Mouse (Mus musculus) right cerebral cortex, postnatal 14 days (tissue): ENCODE results near the gene Ntn5.
"Not testable (repeated sequence)": the region's sequence is repeated elsewhere in the genome, so short reads cannot be mapped to it uniquely, and the experiment has no call there.

Experiments used
- DNase-seq: peaks from one replicate; pipeline ENCODE4 v3.0.0; 2022

Ntn5 gene

DNA sequence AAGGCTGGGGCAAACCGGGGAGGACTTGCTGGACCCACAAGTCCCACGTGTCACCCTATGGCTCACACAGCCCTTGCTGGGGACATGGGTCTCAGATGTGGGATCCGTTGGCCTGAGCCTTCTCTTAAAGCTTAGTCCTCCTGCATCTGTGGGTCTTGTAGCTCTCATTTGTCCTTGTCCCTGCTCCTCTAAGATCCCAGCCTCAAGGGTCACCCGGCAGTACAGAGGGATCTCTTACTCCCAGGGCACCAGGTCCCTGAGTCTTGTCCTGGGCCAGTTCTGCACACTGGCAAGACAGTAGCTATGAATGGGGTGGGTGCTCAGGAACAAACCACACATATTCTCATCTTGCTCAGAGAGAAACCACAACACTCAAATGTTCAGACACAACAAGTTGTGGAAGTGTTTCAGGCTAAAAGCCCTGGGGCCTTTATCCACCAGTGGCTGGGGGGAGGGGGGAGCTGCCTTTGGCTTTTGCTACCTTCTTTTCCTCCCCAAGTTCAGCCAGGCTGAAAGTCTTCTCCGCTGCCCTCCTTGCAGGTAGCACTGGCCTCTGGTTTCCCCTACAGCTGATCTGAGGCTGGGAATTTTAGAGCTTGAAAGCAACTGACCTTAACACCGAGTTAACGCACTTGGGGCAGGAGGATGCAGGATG is at the start of gene Ntn5:
Gene Ntn5 (plus strand): TSS at position 627 of the 655 bp plus-strand sequence.
- DNase-seq = no peak

DNA sequence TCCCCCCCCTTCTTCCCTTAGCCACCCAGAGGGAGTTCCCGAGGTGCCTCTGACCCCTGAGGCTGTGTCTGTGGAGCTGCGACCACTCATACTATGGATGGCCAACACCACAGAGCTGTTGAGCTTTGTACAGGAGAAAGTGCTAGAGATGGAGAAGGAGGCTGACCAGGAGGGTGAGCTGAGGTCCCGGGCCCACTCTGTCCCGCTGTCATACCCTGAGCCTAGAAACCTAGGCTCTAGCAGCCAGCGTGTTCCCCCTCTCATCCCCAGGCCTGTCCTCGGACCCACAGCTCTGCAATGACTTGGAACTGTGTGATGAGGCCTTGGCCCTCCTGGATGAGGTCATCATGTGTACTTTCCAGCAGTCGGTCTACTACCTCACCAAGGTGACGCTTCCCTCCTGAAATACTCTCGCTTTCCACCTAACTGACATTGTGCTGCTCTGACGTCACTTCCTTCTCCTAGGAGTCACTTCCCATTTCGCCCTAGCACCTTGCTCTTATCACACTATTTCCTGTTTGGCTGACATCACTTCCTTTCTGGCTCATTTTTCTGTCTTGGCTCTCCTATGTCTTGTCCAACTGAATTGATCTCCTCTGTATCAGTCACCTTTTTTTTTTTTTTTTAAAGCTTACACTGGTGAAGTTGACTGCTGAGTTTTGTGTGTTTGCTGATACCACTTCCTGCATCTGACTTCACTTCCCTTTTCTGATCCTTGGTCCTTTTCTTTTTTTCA is 48.7 kb upstream of the Ntn5 start:
- no peak for DNase-seq

DNA sequence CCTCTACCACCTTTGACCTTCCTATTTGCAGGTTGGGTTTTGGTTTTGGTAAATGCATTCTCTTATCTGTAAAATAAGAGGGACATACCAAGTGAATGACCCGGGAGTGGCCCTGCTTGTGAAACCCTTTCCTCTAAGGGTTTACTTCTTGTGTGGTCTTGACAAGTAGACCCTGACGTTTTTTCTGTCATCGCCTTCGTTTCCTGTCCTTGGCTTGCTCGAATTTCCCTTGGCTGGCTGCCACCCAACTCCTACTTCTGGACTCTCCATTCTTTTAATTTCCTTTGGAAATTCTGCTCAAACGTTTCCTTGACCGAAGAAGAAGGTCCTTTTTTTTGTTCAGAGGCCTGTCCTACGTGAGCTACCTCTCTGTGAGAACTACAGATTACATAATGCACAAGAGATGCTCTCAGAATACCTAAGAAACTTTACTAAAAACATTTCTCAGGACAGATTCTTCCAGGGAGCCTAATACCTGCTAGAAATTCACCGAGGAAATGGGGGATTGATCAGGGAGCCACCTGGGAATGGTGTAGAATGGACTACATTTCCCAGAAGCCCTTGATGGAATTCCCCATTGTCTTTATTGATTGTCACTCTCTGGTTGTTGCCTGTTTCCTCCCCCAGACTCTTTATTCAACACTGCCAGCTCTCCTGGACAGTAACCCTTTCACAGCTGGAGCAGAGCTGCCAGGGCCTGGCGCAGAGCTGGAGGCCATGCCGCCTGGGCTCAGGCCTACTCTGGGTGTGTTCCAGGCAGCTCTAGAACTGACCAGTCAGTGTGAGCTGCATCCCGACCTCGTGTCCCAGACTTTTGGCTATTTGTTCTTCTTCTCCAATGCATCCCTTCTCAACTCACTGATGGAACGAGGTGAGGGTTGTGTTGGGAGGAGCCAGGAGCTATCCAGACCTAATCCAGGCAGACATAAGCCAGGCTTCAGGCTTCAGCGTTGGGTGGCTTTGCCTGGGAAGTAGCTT is 47.8 kb upstream of the Ntn5 start:
- DNase-seq = no peak

DNA sequence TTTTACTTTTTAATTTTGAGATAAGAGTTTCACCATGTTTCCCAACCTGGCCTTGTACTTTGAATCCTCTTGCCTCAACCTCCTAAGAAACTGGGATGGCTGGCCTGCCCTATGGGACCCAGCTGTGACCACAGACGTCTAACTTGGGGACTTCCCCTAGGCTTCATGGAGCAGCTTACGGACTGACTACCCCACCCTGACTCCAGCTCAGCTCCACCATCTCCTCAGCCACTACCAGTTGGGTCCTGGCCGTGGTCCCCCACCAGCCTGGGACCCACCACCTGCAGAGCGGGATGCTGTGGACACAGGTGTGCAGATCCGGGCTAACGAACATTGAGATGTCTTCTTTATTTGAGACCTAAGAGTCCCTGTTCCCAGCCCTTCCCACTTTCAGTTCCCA is 46.1 kb upstream of the Ntn5 start:
- no peak for DNase-seq

DNA sequence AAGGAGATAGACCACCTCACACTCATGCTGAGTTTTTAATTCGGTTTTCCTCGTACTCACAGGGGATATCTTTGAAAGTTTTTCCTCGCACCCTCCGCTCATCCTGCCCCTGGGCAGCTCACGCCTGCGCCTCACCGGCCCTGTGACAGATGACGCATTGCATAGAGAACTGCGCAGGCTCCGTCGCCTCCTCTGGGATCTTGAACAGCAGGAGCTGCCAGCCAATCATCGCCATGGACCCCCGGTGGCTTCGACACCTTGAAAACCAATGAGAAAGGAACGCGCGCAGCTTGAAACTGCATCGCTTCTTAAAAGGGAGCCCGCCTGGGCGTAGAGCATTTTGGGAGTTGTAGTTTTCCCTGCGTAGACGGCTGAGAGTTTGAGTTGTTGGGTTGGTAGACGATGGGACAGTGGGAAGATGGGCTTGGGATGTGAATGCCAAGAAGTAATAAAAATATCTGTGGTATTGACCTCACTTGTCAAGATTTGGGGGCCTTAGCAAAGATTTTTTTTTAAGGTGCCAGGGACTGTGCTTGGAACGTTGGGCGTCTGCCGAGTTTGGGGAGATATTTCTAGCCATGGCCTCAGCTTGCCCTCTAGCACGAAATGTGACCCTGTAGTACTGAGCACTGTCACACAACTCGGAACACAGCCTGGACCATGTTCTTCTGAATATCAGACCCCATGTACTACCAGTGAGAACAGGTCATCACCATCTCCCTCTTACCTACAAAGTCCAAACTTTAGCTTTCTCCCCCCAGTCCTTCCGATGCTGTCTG is 45.0 kb upstream of the Ntn5 start:
- peak; percentile 95 for DNase-seq

DNA sequence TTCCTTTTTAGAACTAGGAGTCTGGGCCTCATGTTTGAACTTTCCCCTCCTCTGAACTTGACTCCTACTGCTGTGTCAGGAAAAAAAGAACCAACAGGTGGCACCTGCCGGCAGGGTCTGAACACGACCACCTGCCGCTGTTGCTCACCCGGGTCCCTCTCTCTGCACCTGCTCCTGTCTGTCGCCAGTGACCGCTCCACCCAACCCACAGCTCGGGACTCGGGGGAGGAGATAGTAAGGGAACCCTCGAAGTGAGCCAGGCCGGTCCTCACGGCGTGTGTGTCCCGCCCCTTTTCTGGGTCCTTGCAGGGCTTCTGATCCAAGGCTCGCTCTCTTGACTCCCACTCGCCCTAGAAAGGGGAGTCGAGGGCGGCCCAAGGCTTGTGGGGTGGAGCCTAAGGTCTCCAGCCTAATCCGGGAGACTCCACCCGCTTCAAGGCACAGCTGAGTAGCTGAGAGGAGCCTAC is 44.2 kb upstream of the Ntn5 start, which contains the start of gene Mamstr:
Gene Mamstr (plus strand): TSS at position 417 of the 467 bp plus-strand sequence.
- peak; percentile 20 for DNase-seq

DNA sequence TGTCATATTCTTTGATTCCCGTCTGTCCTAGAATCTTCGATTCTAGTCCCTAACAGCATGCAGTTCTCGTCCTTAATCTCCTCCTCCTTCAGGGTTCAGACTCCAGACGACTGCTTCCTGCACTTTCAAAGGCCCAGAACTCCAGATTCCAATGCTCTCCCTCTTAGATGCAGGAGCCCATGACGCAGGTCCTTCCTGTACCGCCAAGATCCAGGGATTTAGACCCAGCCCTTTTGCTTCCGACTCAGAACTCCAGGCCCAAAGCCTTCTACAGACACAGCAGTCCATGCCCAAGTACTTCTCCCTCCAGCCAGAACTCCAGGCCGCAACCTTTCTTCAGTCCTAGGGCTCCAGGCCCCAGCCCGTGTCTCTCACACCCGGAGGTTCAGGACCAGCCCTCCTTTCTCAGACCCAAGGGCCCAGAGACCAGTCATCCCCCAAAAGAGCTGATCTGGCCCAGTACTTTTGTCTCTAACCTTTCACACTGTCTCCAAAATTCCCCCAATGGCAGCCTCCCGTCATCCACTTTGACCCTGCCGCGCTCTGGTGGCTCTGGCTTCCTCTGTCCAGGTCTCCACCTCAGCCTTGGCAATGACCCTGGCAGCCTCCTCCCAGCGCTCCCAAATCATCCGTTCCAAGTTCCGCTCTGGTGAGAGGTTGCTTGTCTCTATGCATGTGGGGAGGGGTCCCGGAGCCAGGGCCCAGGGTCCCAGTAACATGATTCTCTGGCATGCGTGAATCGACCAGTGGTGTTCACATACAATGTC is 43.4 kb upstream of the Ntn5 start:
- DNase-seq = no peak

DNA sequence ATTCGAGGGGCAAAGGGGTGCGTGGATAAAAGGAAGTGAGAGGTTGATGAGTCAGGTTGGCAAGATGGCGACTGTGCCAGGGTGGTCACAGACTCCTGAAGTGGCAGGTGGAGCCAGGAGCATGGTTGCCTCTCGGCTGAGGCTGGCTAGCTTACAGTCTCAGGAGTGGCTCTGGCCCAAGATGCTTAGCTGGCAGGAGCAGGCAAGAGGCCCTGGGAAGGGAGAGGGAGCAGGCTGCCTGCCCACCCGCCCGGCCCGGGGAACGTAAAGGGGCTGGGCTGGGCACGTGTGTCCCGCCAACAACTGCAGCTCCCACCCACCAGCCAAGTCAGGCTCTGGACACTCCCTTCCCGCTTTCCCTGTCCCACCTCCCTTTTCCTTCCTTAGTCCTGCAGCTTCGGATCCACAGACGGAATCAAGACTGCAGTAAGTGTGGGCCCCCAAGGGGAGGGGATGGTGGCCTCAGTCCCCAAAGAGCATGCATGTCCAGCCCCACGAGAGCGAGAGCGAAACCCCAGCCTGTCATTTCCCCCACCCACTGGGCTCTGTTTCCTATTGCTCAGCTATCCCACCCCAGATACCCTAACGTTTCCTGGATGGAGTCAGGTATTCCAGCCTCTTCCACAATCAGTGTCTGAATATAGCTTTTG is 42.3 kb upstream of the Ntn5 start:
- no peak for DNase-seq

DNA sequence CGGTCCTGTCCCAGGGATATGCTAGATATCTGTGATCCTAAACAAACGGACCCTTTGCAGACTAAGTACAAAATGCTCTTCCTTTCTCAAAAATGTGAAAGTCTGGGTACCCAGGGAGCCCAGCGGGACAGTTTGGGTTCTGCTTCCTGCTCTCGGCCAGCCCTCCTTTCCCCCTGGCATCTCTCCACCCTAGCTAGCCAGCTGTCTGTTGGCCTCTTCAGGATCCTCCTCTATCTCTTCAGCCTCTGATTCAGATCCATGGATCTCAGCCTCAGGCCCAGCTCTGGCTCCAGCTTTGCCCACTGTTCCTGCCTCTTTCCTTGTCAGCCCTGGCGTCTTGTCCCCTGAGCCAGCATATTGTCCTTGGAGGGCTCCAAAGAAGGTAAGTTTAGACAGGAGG is 41.7 kb upstream of the Ntn5 start:
- DNase-seq = no peak

DNA sequence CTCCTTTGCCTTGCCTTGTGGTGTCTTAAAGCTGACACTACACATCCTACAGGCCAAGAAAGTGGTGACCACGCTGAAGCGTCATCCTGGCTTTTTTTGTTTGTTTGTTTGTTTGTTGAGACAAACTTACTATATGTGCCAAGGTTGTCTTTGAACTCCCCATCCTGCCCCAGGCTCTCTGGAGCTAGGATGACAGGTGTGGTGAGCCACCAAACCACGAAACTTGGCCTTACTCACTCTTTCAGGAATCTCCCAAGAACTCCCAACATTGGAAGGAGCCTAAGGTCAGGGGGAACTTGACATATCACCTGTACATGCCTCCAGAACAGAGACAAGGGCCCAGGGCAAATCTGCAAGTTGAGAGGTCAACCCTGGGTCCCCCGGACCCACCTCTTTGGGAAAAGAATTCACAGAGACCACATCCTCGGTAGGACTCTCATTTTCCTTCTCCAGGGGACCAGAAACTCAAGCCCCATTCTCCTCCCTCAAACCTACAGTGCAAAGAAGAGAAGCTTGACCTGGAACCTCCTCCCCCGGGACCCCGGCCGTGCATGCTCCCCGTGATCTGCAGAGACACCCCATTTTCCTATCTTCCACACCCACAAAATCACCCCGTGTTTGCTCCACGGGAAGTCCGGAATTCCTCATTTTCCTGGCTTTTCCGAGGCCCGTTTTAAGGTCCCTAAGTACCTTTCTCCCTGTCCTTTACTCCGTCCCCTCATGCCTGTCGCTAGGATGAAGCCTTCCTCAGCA is 41.1 kb upstream of the Ntn5 start:
- DNase-seq = no peak

DNA sequence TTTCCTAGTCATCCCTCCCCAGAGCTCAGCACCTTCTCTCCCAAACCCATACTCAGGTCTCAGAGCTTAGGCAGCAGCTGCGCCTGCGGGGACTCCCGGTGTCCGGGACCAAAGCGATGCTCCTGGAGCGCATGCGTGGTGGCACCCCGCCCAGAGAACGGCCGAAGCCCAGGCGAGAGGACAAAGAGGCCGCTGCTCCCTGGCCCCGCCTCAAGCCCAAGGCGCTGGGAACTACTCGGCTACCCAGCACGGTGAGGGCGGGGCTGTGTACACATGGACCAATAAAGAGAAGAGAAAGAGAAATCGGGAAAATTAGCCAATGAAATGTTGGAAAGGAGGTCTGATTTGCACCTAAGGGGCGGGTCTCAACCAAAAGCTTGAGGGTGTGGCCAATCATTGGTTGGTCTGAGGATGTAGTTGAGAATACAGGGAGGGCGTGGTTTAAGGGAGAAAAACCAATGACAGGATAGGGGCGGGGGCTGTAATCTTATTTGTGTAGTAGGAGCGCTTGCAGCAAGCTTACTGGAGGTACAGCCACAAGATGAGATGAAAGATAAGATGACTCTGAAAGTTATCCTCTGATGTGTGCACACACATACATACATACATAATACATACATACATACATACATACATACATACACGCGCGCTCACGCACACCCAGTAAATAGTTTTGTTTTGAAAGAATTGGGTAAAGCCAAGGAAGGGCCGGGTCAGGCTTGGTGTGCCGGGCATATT is 40.2 kb upstream of the Ntn5 start:
- DNase-seq = peak; percentile 90

DNA sequence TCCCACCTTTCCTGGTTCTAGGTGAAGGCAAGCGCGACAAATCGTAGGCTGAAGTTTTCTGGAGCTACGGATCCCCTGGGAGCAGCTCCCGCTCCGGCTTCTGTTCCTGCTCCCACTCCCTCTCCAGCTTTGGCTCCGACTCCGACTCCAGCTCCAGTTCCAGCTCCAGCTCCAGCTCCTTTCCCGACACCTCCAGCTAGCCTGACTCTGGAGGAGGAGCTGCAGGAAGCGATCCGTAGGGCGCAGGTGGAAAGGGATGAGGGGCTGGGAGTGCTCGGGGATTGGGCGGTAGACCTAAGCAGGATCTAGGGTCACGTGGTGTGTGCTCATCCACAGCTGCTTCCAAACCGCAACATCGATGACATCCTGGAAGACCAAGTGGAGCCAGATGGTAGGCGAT is 39.6 kb upstream of the Ntn5 start:
- DNase-seq = peak; percentile 60

DNA sequence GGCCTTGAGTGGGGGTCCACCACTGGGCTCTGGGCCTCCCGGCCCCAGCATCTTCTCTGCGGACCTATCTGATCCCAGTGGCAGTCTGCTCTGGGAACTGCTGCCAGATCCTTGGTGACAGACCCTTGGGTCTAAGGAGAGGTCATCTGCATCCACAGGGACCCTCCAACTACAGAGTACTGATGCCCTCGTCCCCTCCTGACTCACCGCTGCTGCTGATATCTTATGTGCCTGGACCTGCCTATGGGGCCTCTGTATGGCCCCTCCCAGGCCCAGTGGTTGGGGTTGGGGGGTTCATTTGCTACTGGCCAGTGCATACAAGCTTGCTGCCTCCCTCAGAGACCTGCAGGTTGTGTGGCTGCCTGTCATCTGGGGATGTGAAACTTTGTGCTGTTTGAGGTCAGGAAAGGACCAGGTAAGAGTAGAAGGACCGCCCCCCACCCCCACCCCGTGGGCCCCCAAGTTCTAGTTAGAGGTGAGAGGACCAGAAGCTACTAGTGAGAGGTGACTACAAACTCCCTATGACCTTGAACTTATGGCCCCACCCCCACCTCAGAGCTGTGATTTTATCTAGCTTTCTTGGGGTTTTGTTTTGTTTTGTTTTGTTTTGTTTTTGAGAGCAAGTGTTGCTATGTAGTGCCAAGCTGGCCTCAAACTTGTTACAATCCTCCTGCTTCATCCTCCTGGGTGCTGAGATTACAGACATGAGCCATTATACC is 38.8 kb upstream of the Ntn5 start:
- DNase-seq = no peak

DNA sequence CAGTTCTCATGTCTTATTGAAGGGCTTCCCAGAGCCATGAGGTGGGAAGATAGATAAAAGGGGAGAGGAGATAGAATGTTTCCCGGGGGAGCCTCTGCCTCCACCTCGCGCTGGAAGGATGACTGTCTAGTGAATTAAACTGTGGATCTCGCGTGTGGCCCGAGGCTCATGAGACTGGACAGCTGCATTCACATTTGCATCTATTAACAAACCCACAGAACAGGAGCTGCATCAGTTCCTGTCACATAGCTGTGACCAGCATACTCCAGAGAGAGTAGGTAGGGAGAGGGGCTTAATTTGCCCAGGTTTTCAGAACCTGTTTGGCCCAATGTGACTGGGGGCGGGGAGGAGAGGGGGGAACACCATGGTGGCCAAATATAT is 38.2 kb upstream of the Ntn5 start:
- DNase-seq = no peak

DNA sequence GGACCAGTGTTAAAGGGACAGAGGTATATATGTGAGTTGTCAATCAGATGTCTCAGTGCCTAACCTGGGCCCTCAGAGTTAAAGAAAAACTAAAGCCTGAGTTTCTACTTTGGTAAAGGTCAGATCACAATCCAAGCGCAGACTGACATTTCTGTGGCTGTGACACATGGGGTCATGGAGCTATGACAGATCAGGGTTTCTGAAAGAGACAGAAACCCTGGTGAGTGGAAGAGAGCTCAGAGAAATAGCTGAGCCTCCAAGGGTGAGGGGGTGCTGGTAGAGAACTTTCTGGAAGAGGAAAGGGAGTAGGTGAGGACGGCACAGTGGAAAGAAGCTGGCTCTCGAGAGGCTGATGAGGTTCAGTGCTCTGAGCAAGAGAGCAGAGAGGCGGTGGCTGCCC is 37.2 kb upstream of the Ntn5 start:
- DNase-seq = no peak

DNA sequence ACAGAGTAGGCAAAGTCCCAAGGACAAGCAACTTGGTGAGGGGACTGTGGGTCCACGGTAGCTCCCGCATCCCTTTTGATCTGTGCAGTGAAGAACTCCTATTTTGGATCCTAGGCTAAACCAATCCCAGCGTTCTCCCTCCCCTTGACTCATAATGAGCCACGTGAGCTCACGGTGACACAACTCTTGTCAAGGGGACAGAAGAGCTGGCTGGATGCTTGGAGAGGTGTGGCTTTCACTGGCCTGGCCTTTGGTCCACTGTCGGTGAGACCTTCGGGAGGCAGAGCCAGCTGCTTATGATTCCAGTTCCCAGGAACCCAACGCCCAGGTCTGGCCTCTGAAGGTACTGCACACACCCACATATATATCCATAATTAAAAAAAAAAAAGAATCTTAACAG is 34.5 kb upstream of the Ntn5 start:
- no peak for DNase-seq

DNA sequence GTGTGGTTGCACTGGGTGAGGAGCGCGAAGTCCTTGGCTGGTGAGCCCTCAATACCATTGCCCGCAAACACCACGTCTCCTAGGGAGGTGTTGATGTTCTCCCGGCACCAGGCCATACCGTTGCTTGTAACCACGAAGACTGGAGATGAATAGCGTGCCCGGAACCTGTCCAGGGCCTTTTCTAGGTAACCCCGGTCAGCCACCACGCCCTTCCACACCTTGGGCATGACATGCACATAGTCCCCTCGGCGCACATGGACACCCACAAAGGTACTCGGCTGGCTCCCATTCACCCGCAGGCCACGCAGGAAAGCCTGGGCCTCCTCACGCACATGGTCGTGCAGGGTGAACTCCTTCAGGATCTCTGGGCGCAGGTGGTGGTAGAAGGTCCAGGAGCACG is 33.3 kb upstream of the Ntn5 start:
- not testable (repeated sequence) for DNase-seq

DNA sequence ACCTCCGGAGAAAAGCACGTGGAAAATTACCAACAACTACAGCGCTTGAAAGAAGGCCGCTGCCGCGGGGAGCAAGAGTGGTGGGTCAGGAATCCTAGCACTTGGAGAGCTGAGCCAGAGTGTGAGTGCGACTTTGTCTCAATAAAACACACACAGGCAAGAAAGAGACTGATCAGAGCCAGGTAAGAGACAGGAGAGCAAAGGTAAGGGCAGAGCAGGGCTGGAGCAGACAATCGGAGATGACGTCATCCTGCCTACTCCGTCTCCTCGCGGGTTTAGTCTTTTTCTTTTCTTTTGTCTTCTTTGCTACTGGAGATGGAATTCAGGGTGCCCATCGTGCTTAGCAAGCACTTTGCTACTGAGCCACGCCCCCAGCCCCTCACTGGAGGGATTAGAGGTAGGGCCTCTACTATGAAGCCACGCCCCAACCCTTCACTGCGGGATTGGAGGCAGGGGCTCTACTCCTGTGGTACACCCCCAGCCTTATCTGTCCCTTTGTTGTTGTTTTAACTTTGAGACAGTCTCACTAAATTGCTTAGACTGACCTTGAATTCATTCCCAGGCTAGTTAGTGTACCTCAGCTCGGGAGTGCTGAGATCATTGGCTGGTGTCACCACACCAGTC is 29.3 kb upstream of the Ntn5 start:
- no peak for DNase-seq
